In genomic region chr9:69464109-69464756, GRCm38 (mm10) we compare ENCODE assay signal across 21 mouse cellular contexts. TPM values are rescaled to one million over a fixed set of nuclear protein-coding genes. Genes with fewer than 3 reads are reported as not detected.
DNase-seq lines count a peak whose midpoint lies in the region; ATAC-seq and TF ChIP-seq lines count a peak whose summit lies in the region.
"Had no signal": no experiment of that assay in that cellular context is flagged by ENCODE, and none has a peak within 500 bp of the region (broad histone marks: within the 10 kb centered on the region; RNA-seq: fewer than 3 reads in every experiment).

No protein-coding gene starts in this region.

- DNase-seq in lung, embryonic 14.5 days, result peak; percentile 44
- no peak for DNase-seq in lung, postnatal 25 days (ENCODE audit: low spot score)
- DNase-seq in NIH3T3 (ENCODE audit: low read depth), result peak; percentile 61
- no peak for DNase-seq in stomach, postnatal 0 days (ENCODE audit: low spot score)
- no peak for DNase-seq in cerebellum, postnatal 10 days
- DNase-seq in layer of hippocampus, adult 9-11 months, result no peak
- DNase-seq: adrenal gland, postnatal 36 days; cerebellum, adult 2 months; heart, postnatal 14 days; liver, embryonic 13.5 days; thymus, adult 18-20 months had no signal

- H3K9ac ChIP-seq in lung, embryonic 14.5 days, result no peak overlapping the region
- H3K9ac ChIP-seq in stomach, postnatal 0 days (ENCODE audit: low read length), result no peak overlapping the region
- H3K9ac ChIP-seq: embryonic facial prominence, embryonic 12.5 days; hindbrain, embryonic 13.5 days; kidney, embryonic 15.5 days; limb, embryonic 13.5 days; liver, embryonic 13.5 days; neural tube, embryonic 13.5 days had no signal

- no peak for TF ChIP-seq CTCF in lung, embryonic 14.5 days (IDR thresholded peaks at IDR 0.05; ENCODE audit: low read depth)
- TF ChIP-seq CTCF in stomach, postnatal 0 days (IDR thresholded peaks at IDR 0.05; ENCODE audit: low read depth), result peak; percentile 54

- no peak overlapping the region for H3K4me3 ChIP-seq in lung, embryonic 14.5 days (ENCODE audit: low read depth, low read length)
- H3K4me3 ChIP-seq in macrophage (ENCODE audit: inconsistent target), result no peak overlapping the region
- H3K4me3 ChIP-seq in stomach, postnatal 0 days (ENCODE audit: low read depth, low read length), result no peak overlapping the region
- H3K4me3 ChIP-seq: embryonic facial prominence, embryonic 12.5 days; hindbrain, embryonic 13.5 days; kidney, embryonic 15.5 days; limb, embryonic 13.5 days; liver, embryonic 13.5 days; neural tube, embryonic 13.5 days had no signal

- no peaks in the 10 kb centered on the region for H3K9me3 ChIP-seq in lung, embryonic 14.5 days (ENCODE audit: low read depth, low read length)
- no peaks in the 10 kb centered on the region for H3K9me3 ChIP-seq in stomach, postnatal 0 days (ENCODE audit: control insufficient read depth, low read length)
- H3K9me3 ChIP-seq: embryonic facial prominence, embryonic 12.5 days; hindbrain, embryonic 13.5 days; kidney, embryonic 15.5 days; limb, embryonic 13.5 days; liver, embryonic 13.5 days; neural tube, embryonic 13.5 days had no signal

- peaks cover 100% of the 10 kb centered on the region for H3K79me2 ChIP-seq in macrophage (ENCODE audit: inconsistent target)

- ATAC-seq in lung, embryonic 14.5 days (ENCODE audit: insufficient read depth), result no peak
- ATAC-seq in stomach, postnatal 0 days (ENCODE audit: low FRiP score, low TSS enrichment), result no peak; the same call in 1 of the 2 replicates
- ATAC-seq: CD4-positive, CD25-positive, alpha-beta regulatory T cell, adult 4 months; forebrain, embryonic 16.5 days; midbrain, embryonic 16.5 days had no signal

- WGBS in lung, embryonic 14.5 days, result 54% methylated on average over 6 of the region's 6 CpGs
- WGBS in macrophage (ENCODE audit: missing documents), result 76% methylated on average over 6 of the region's 6 CpGs
- WGBS in stomach, postnatal 0 days, result 38% methylated on average over 6 of the region's 6 CpGs

- H3K4me1 ChIP-seq in lung, embryonic 14.5 days (ENCODE audit: insufficient read depth), result peaks cover 23% of the 10 kb centered on the region
- peaks cover 6% of the 10 kb centered on the region for H3K4me1 ChIP-seq in stomach, postnatal 0 days (replicated peaks; ENCODE audit: control insufficient read depth, insufficient read depth)

- no peak overlapping the region for H3K4me2 ChIP-seq in lung, embryonic 14.5 days
- no peak overlapping the region for H3K4me2 ChIP-seq in stomach, postnatal 0 days (replicated peaks; ENCODE audit: low read depth)
- H3K4me2 ChIP-seq: embryonic facial prominence, embryonic 12.5 days; heart, embryonic 11.5 days; hindbrain, embryonic 13.5 days; kidney, embryonic 15.5 days; limb, embryonic 13.5 days; liver, embryonic 13.5 days; neural tube, embryonic 13.5 days had no signal

- no peaks in the 10 kb centered on the region for H3K27me3 ChIP-seq in lung, embryonic 14.5 days (ENCODE audit: insufficient read depth, low read length)
- H3K27me3 ChIP-seq in stomach, postnatal 0 days (ENCODE audit: control insufficient read depth, insufficient read depth, low read length), result no peaks in the 10 kb centered on the region
- H3K27me3 ChIP-seq: embryonic facial prominence, embryonic 12.5 days; hindbrain, embryonic 13.5 days; kidney, embryonic 15.5 days; limb, embryonic 13.5 days; liver, embryonic 13.5 days; neural tube, embryonic 13.5 days had no signal

- peak; percentile 87 for TF ChIP-seq EP300 in stomach, postnatal 0 days (optimal IDR thresholded peaks at IDR 0.05)

- H3K36me3 ChIP-seq in lung, embryonic 14.5 days (ENCODE audit: insufficient read depth), result peaks cover 41% of the 10 kb centered on the region
- H3K36me3 ChIP-seq in macrophage (ENCODE audit: inconsistent target), result peaks cover 13% of the 10 kb centered on the region; the same call in 1 of the 2 replicates
- peaks cover 12% of the 10 kb centered on the region for H3K36me3 ChIP-seq in stomach, postnatal 0 days (ENCODE audit: control insufficient read depth, insufficient read depth, low read length)
- H3K36me3 ChIP-seq: hindbrain, embryonic 13.5 days; neural tube, embryonic 13.5 days had no signal

- no peak overlapping the region for H3K27ac ChIP-seq in lung, embryonic 14.5 days (ENCODE audit: low read depth)
- H3K27ac ChIP-seq in macrophage, result peak overlapping the region; percentile 15; the same call in 1 of the 2 replicates
- peak overlapping the region; percentile 25; the same call in 1 of the 2 replicates for H3K27ac ChIP-seq in stomach, postnatal 0 days (replicated peaks)
- H3K27ac ChIP-seq: embryonic facial prominence, embryonic 12.5 days; hindbrain, embryonic 13.5 days; kidney, embryonic 15.5 days; limb, embryonic 13.5 days; liver, embryonic 13.5 days; neural tube, embryonic 13.5 days had no signal

RNA-seq across cellular contexts. Expression of gene Anxa2, which starts 10.8 kb away (rescaled TPM):
- polyA plus RNA-seq in lung, embryonic 14.5 days (2014; fragmentation: Nextera tagmentation; extraction: Ambion mirVana), result 474 and 484 TPM in 2 replicates
- total RNA-seq in macrophage (2018; cell fraction: chromatin; rRNA removed), result 100 to 1,000 TPM in 17 of 26 experiments, 10 to 100 TPM in 9; 47.0 to 591 (median 124) TPM
- total RNA-seq in macrophage (2018; cell fraction: cytosol; rRNA removed), result 100 to 1,000 TPM; 316 to 618 (median 423) TPM
- 100 to 1,000 TPM in 21 of 26 experiments, 10 to 100 TPM in 5; 78.5 to 393 (median 125) TPM for total RNA-seq in macrophage (2018; cell fraction: nucleus; rRNA removed)
- 379 to 759 TPM (median 732 TPM) in 3 replicates for polyA plus RNA-seq in macrophage (2018)
- polyA plus RNA-seq in stomach, postnatal 0 days (2015; fragmentation: Nextera tagmentation; extraction: Ambion mirVana), result 634 and 654 TPM in 2 replicates

Comparison
In these comparisons a context has a peak if more than half of its experiments do, and no peak if none do; other contexts are left out.
1. DNase-seq: peak in lung, embryonic 14.5 days (single experiment) and NIH3T3 (single experiment); none in lung, postnatal 25 days (single experiment), stomach, postnatal 0 days (single experiment), cerebellum, postnatal 10 days (0 of 2) and layer of hippocampus, adult 9-11 months (single experiment).